Mouse (Mus musculus) lung, adult 2 months (tissue): ENCODE data around the gene Hist1h2ba. TPM values are rescaled to one million over a fixed set of nuclear protein-coding genes. Genes with fewer than 3 reads are reported as not detected.
A peak's percentile ranks its signal among the peaks of the same experiment; 100 is the strongest.

Source experiments
- DNase-seq: peaks from one replicate; pipeline ENCODE4 v3.0.0; 2022
- H3K4me1 ChIP-seq: fragments of 200-500 bp; 2 replicates; pipeline ENCODE4 v1.6.1; 2011; ENCODE audit warnings: low read length; ENCODE audit not compliant: control insufficient read depth, insufficient read depth
- H3K4me3 ChIP-seq: fragments of 200-500 bp; replicated peaks from 2 replicates; pipeline ENCODE3; 2011; ENCODE audit warnings: low read depth, mild to moderate bottlenecking, control low read depth, low read length; ENCODE audit errors: extremely low read depth
- CTCF ChIP-seq: fragments of 200-500 bp; IDR thresholded peaks from 2 replicates; pipeline ENCODE4 v1.5.1; 2011; ENCODE audit warnings: mild to moderate bottlenecking, low read length, control low read depth; ENCODE audit not compliant: insufficient read depth
- POLR2A ChIP-seq: fragments of 200-500 bp; IDR thresholded peaks from 2 replicates; pipeline ENCODE4 v1.6.1; 2011; ENCODE audit warnings: low read depth, mild to moderate bottlenecking, control low read depth, low read length, borderline replicate concordance; ENCODE audit errors: extremely low read depth
- WGBS: fragments of 180-500 bp; shearing (Covaris S2); methylation state at CpG from one replicate; pipeline ENCODE4 v1.1.7; 2018; 5-methylcytosine and 5-hydroxymethylcytosine counted together
- polyA plus RNA-seq: library from polyadenylated mRNA; depleted of rRNA; stranded (reverse); fragments of >200 nt; gene quantifications from 2 replicates; pipeline ENCODE4 v1.2.3, GENCODE M21; 2012

Gene Hist1h2ba
- polyA plus RNA-seq, 1 experiment, result not detected

GRCm38 (mm10) chr13:23940291-23940690 is 6.3 kb upstream of the Hist1h2ba start:
- TF ChIP-seq CTCF, result no peak
- no peak for TF ChIP-seq POLR2A
- WGBS, result 65% methylated on average over 6 of the region's 6 CpGs
- DNase-seq, result no peak
- H3K4me3 ChIP-seq, result no peak overlapping the region
- no peaks in the 10 kb centered on the region for H3K4me1 ChIP-seq

- no peak for TF ChIP-seq CTCF
- no peak for TF ChIP-seq POLR2A
Observed at GRCm38 (mm10) chr13:23938699-23939098, 4.7 kb upstream of the Hist1h2ba start.

GRCm38 (mm10) chr13:23934211-23934520 is 210 bp upstream of the Hist1h2ba start, which contains the start of gene Hist1h2aa:
TSS of gene Hist1h2aa (plus strand) at chr13:23934462.
- no peak for DNase-seq
- TF ChIP-seq POLR2A (no peak), CTCF (no peak)
- 91% methylated on average over 10 of the region's 10 CpGs for WGBS
- no peak within 1 kb of the TSS for H3K4me3 ChIP-seq
- H3K4me1 ChIP-seq, result no peaks in the 10 kb centered on the region

More at GRCm38 (mm10) chr13:23938699-23939098, 4.7 kb upstream of the Hist1h2ba start:
- WGBS, result 94% methylated on average over 1 of the region's 1 CpGs
- H3K4me1 ChIP-seq, result no peaks in the 10 kb centered on the region
- no peak for DNase-seq
- H3K4me3 ChIP-seq, result no peak overlapping the region

GRCm38 (mm10) chr13:23930904-23931303 is 3.1 kb downstream of the Hist1h2ba start:
- TF ChIP-seq POLR2A, result no peak

GRCm38 (mm10) chr13:23930461-23930860 is 3.5 kb downstream of the Hist1h2ba start:
- DNase-seq, result no peak
- TF ChIP-seq CTCF, result no peak
- TF ChIP-seq POLR2A, result no peak
- WGBS, result 74% methylated on average over 9 of the region's 9 CpGs
- Histone ChIP-seq H3K4me3 (no peak overlapping the region), H3K4me1 (no peaks in the 10 kb centered on the region)

More at GRCm38 (mm10) chr13:23930904-23931303, 3.1 kb downstream of the Hist1h2ba start:
- Histone ChIP-seq H3K4me3 (no peak overlapping the region), H3K4me1 (no peaks in the 10 kb centered on the region)
- DNase-seq, result no peak
- 66% methylated on average over 11 of the region's 11 CpGs for WGBS

GRCm38 (mm10) chr13:23928637-23929036 is 5.3 kb downstream of the Hist1h2ba start:
- Histone ChIP-seq H3K4me3 (peak overlapping the region; percentile 25), H3K4me1 (no peaks in the 10 kb centered on the region)
- DNase-seq, result no peak
- 25% methylated on average over 3 of the region's 3 CpGs for WGBS
- no peak for TF ChIP-seq POLR2A
- no peak for TF ChIP-seq CTCF

GRCm38 (mm10) chr13:23925792-23926191 is 8.2 kb downstream of the Hist1h2ba start:
- WGBS, result 74% methylated on average over 2 of the region's 2 CpGs
- TF ChIP-seq CTCF, result no peak
- no peak for TF ChIP-seq POLR2A
- Histone ChIP-seq H3K4me3 (no peak overlapping the region), H3K4me1 (no peaks in the 10 kb centered on the region)
- no peak for DNase-seq

- WGBS, result 38% methylated on average over 4 of the region's 4 CpGs
- Histone ChIP-seq H3K4me1 (no peaks in the 10 kb centered on the region), H3K4me3 (no peak overlapping the region)
- TF ChIP-seq POLR2A (no peak), CTCF (no peak)
- DNase-seq, result no peak
Observed at GRCm38 (mm10) chr13:23917674-23918073, 16.3 kb downstream of the Hist1h2ba start.

GRCm38 (mm10) chr13:23916132-23916531 is 17.8 kb downstream of the Hist1h2ba start:
- Histone ChIP-seq H3K4me1 (no peaks in the 10 kb centered on the region), H3K4me3 (no peak overlapping the region)
- no peak for TF ChIP-seq POLR2A
- TF ChIP-seq CTCF, result no peak
- 97% methylated on average over 1 of the region's 1 CpGs for WGBS
- no peak for DNase-seq

- TF ChIP-seq POLR2A (no peak), CTCF (no peak)
- Histone ChIP-seq H3K4me3 (no peak within 1 kb of the TSS), H3K4me1 (no peaks in the 10 kb centered on the region)
- 65% methylated on average over 9 of the region's 9 CpGs for WGBS
- DNase-seq, result no peak
Observed at GRCm38 (mm10) chr13:23914376-23915167, 19.4 kb downstream of the Hist1h2ba start, which contains the start of gene Slc17a4. TSS of gene Slc17a4 (minus strand) at chr13:23915009.
